Mouse (Mus musculus): ENCODE measurements around the gene Prlh. TPM values are rescaled to one million over a fixed set of nuclear protein-coding genes. Genes with fewer than 3 reads are reported as not detected.

Gene Prlh
- polyA plus RNA-seq, 1 experiment from 2014 or later: not detected

DNA sequence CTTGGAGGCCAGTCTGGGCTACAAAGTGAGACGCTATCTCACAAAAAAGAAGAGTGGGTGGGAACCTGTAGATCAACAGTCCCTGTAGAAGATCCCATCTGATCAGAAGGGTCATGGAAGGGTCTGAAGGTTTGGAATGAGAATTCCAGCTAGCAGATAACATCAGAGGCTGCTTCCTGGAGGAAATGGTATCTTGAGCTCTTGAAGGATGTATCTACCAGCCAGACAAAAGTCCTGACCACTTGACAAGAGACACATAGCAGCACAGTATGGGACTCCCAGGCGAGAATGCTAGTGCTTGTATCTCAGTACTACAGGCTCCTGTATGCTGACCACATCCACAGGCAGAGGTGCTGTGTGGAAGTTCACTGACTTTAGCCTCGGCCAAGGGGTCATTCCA lies 48.2 kb downstream of the Prlh start:
- no peak overlapping the region for H3K4me2 ChIP-seq (replicated peaks; ENCODE audit: low read depth, low read length)
- no peak overlapping the region for H3K4me3 ChIP-seq (ENCODE audit: low read length)
- no peak overlapping the region for H3K9ac ChIP-seq (ENCODE audit: low read depth, low read length)
- H3K27ac ChIP-seq (ENCODE audit: low read depth, low read length): no peak overlapping the region
- H3K9me3 ChIP-seq (ENCODE audit: control insufficient read depth, low read length): no peaks in the 10 kb centered on the region
- peaks cover 11% of the 10 kb centered on the region; the same call in 1 of the 2 replicates for H3K4me1 ChIP-seq (ENCODE audit: control insufficient read depth, insufficient read depth, low read length)
- 78% methylated on average over 3 of the region's 3 CpGs for WGBS
- ATAC-seq (ENCODE audit: low FRiP score, low TSS enrichment): no peak
- H3K27me3 ChIP-seq (ENCODE audit: control insufficient read depth, insufficient read depth, low read length): no peaks in the 10 kb centered on the region
- no peaks in the 10 kb centered on the region for H3K36me3 ChIP-seq (ENCODE audit: control insufficient read depth, insufficient read depth, low read length)

DNA sequence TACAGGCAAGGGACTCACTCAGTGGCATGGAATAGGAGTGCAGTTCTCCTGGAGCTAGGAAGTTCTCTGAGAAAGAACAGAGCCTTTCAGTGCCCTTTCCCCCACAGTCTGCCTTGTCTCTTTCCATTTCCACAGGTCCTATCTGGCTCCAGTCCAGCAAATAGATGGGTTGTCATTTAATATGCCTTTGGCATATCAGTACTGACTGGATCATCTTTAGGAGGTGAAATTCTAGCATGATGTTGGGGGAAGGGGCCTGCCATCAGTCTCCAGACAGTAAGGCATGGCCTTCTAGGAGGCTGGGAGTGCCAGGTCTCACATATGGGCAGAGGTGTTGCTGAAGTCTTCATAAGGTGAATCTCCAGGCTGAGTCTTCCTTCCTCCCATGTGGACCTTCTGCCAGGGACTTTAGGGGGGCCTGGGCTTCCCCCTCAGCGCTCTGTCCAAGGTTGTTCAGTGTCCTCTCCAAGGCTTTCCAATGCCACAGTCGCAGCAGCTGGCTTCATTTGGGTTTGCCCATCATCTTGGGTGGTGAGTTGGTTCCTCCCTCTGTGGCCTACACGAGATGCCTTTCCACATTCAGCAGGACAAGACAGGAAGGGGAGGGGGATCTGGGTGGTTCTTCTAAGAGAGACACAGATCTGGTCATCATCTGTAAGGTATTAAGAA lies 49.1 kb downstream of the Prlh start:
- Histone ChIP-seq H3K9me3 (ENCODE audit: control insufficient read depth, low read length) (no peaks in the 10 kb centered on the region), H3K4me1 (ENCODE audit: control insufficient read depth, insufficient read depth, low read length) (peaks cover 11% of the 10 kb centered on the region; the same call in 1 of the 2 replicates), H3K4me3 (ENCODE audit: low read length) (no peak overlapping the region), H3K36me3 (ENCODE audit: control insufficient read depth, insufficient read depth, low read length) (no peaks in the 10 kb centered on the region), H3K27ac (ENCODE audit: low read depth, low read length) (no peak overlapping the region), H3K27me3 (ENCODE audit: control insufficient read depth, insufficient read depth, low read length) (no peaks in the 10 kb centered on the region), H3K4me2 (replicated peaks; ENCODE audit: low read depth, low read length) (no peak overlapping the region), H3K9ac (ENCODE audit: low read depth, low read length) (no peak overlapping the region)
- WGBS: 80% methylated on average over 3 of the region's 3 CpGs
- ATAC-seq (ENCODE audit: low FRiP score, low TSS enrichment): no peak

DNA sequence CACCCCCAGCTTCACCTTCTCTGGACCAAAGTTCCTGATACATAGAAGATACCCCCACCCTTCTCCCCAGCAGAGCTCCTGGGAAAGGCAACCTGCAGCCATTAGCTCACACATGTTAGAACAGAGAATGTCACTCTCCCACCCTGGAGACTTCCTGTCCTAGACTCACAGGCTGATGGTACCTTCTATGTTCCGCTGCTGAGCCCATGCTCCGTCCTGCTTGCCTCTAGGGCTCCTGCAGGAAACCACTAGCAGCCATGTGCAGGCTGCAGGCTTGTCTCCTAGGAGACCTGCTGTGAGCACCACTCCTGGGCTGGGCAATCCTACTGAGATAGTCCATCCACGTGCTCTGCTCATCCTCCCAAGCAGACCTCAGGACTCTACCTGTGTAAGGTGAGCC lies 49.7 kb downstream of the Prlh start:
- Histone ChIP-seq H3K4me3 (ENCODE audit: low read length) (no peak overlapping the region), H3K9ac (ENCODE audit: low read depth, low read length) (no peak overlapping the region), H3K27ac (ENCODE audit: low read depth, low read length) (no peak overlapping the region), H3K27me3 (ENCODE audit: control insufficient read depth, insufficient read depth, low read length) (no peaks in the 10 kb centered on the region), H3K4me2 (replicated peaks; ENCODE audit: low read depth, low read length) (no peak overlapping the region), H3K36me3 (ENCODE audit: control insufficient read depth, insufficient read depth, low read length) (no peaks in the 10 kb centered on the region), H3K9me3 (ENCODE audit: control insufficient read depth, low read length) (no peaks in the 10 kb centered on the region), H3K4me1 (ENCODE audit: control insufficient read depth, insufficient read depth, low read length) (peaks cover 11% of the 10 kb centered on the region; the same call in 1 of the 2 replicates)
- 83% methylated on average over 3 of the region's 3 CpGs for WGBS
- no peak for ATAC-seq (ENCODE audit: low FRiP score, low TSS enrichment)

Other genes with a start within 250 kb of the Prlh start
- 22.0 and 22.8 TPM in 2 replicates for gene Col6a3, start 109.1 kb upstream of the Prlh start, polyA plus RNA-seq (2014; fragmentation: Nextera tagmentation; extraction: Ambion mirVana)
- gene Mlph, start 38.0 kb upstream of the Prlh start, polyA plus RNA-seq (2014; fragmentation: Nextera tagmentation; extraction: Ambion mirVana): 0.61 TPM in 1 of 2 replicates, not detected in the other
- gene Rab17, start 16.6 kb downstream of the Prlh start, polyA plus RNA-seq (2014; fragmentation: Nextera tagmentation; extraction: Ambion mirVana): 3.7 and 6.1 TPM in 2 replicates
- 25.7 and 33.6 TPM in 2 replicates for gene Lrrfip1, start 45.6 kb downstream of the Prlh start, polyA plus RNA-seq (2014; fragmentation: Nextera tagmentation; extraction: Ambion mirVana)
- gene Rbm44, start 192.0 kb downstream of the Prlh start, polyA plus RNA-seq (2014; fragmentation: Nextera tagmentation; extraction: Ambion mirVana): 0.97 and 1.0 TPM in 2 replicates
- gene Ramp1, start 226.7 kb downstream of the Prlh start, polyA plus RNA-seq (2014; fragmentation: Nextera tagmentation; extraction: Ambion mirVana): 1.1 and 1.2 TPM in 2 replicates